Mouse (Mus musculus) gastrocnemius, postnatal 36 days (tissue): ENCODE measurements around the gene Pi4k2a. TPM values are rescaled to one million over a fixed set of nuclear protein-coding genes. Genes with fewer than 3 reads are reported as not detected.
A peak's percentile ranks its signal among the peaks of the same experiment; 100 is the strongest.

Source experiments
- DNase-seq, 2 experiments: peaks; one replicate each; pipeline ENCODE4 v3.0.0; 2022
- intact Hi-C: fragments of 180-260 bp; cut with DNase I; formaldehyde crosslinking; loops from one replicate; pipeline ENCODE4 v1.15.1; 2025
- total RNA-seq, 2 experiments: library from RNA; stranded (reverse); gene quantifications; 2 replicates each; pipeline ENCODE4 v1.2.3; 2021

The Pi4k2a gene
- total RNA-seq, 2 experiments from 2014 or later, result 11.0 to 14.1 TPM

GRCm38 (mm10) chr19:42147769-42148568 is 57.7 kb downstream of the Pi4k2a start:
- DNase-seq, result peak; percentile 51 to 63
- intact Hi-C loops, result loop anchor here (2.0 to 5.0 kb wide), 2 partner anchors 19 to 111 kb away; partner anchors contain the start of gene Ankrd2

- intact Hi-C loops, result loop anchor here (5.0 kb wide), 1 partner anchor 111 kb away; the partner anchor contains the start of gene Ankrd2
- DNase-seq, result no peak
Observed at GRCm38 (mm10) chr19:42148569-42148860, 58.2 kb downstream of the Pi4k2a start.

GRCm38 (mm10) chr19:42151990-42152389 is 61.7 kb downstream of the Pi4k2a start:
- peak; percentile 78 to 88 for DNase-seq
- intact Hi-C loops, result no loop called here

- intact Hi-C loops, result no loop called here
- no peak for DNase-seq
Observed at GRCm38 (mm10) chr19:42157493-42158237, 67.4 kb downstream of the Pi4k2a start.

- DNase-seq, result no peak
- intact Hi-C loops, result no loop called here
Observed at GRCm38 (mm10) chr19:42158246-42159017, 68.2 kb downstream of the Pi4k2a start.

GRCm38 (mm10) chr19:42163764-42164163 is 73.5 kb downstream of the Pi4k2a start, which contains the start of gene Zfyve27:
TSS of gene Zfyve27 (plus strand) at chr19:42163951.
- DNase-seq, result no peak
- intact Hi-C loops, result no loop called here

GRCm38 (mm10) chr19:42164188-42164587 is 73.9 kb downstream of the Pi4k2a start:
- intact Hi-C loops, result no loop called here
- no peak for DNase-seq

GRCm38 (mm10) chr19:42166130-42166529 is 75.9 kb downstream of the Pi4k2a start:
- peak; percentile 86 for DNase-seq
- intact Hi-C loops, result loop anchor here (2.0 kb wide), 1 partner anchor 19 kb away; the partner anchor contains the start of gene Marveld1

- intact Hi-C loops, result loop anchor here (2.0 kb wide), 1 partner anchor 20 kb away; the partner anchor contains the start of gene Marveld1
Observed at GRCm38 (mm10) chr19:42166766-42167165, 76.5 kb downstream of the Pi4k2a start.

GRCm38 (mm10) chr19:42167489-42167888 is 77.2 kb downstream of the Pi4k2a start:
- no peak for DNase-seq
- intact Hi-C loops, result loop anchor here (2.0 kb wide), 1 partner anchor 21 kb away; the partner anchor contains the start of gene Marveld1

More at GRCm38 (mm10) chr19:42166766-42167165, 76.5 kb downstream of the Pi4k2a start:
- DNase-seq, result no peak

- DNase-seq, result no peak
- intact Hi-C loops, result no loop called here
Observed at GRCm38 (mm10) chr19:42169322-42169975, 79.2 kb downstream of the Pi4k2a start.

- peak; percentile 84 to 86 for DNase-seq
- intact Hi-C loops, result no loop called here
Observed at GRCm38 (mm10) chr19:42170025-42170969, 80.0 kb downstream of the Pi4k2a start.

Other genes with a start within 250 kb of the Pi4k2a start
- gene Frat2, start 242.3 kb upstream of the Pi4k2a start, total RNA-seq, result 10 to 100 TPM; 13.9 to 18.5 TPM
- 10 to 100 TPM; 30.0 to 31.6 TPM for gene Rrp12, start 194.3 kb upstream of the Pi4k2a start, total RNA-seq
- gene Pgam1, start 178.5 kb upstream of the Pi4k2a start, total RNA-seq, result 10 to 100 TPM; 14.4 to 18.7 TPM
- 10 to 100 TPM; 13.2 to 15.3 TPM for gene Exosc1, start 157.0 kb upstream of the Pi4k2a start, total RNA-seq
- gene Zdhhc16, start 157.0 kb upstream of the Pi4k2a start, total RNA-seq, result 10 to 100 TPM; 20.7 to 21.3 TPM
- 1 to 10 TPM; 6.6 to 7.7 TPM for gene Mms19, start 109.3 kb upstream of the Pi4k2a start, total RNA-seq
- 10 to 100 TPM; 11.7 to 13.4 TPM for gene Ubtd1, start 108.7 kb upstream of the Pi4k2a start, total RNA-seq
- 100 to 1,000 TPM; 121 to 331 TPM for gene Ankrd2, start 54.5 kb upstream of the Pi4k2a start, total RNA-seq
- gene Hoga1, start 44.9 kb upstream of the Pi4k2a start, total RNA-seq, result 1 to 10 TPM; 2.9 to 3.7 TPM
- under 1 TPM; 0.30 to 0.38 TPM for gene 4933411K16Rik, start 38.2 kb upstream of the Pi4k2a start, total RNA-seq
- gene Morn4, start 4.1 kb upstream of the Pi4k2a start, total RNA-seq, result 1 to 10 TPM; 2.1 to 2.6 TPM
- 10 to 100 TPM in 1 of 2 experiments, 1 to 10 TPM in 1; 7.5 to 10.5 TPM for gene Avpi1, start 38.6 kb downstream of the Pi4k2a start, total RNA-seq
- gene Marveld1, start 56.9 kb downstream of the Pi4k2a start, total RNA-seq, result 1 to 10 TPM; 5.3 to 6.9 TPM
- gene Zfyve27, start 73.5 kb downstream of the Pi4k2a start, total RNA-seq, result 10 to 100 TPM; 11.4 to 12.6 TPM
- gene Sfrp5, start 111.8 kb downstream of the Pi4k2a start, total RNA-seq, result 1 to 10 TPM; 1.9 to 6.3 TPM
- 1 to 10 TPM; 2.0 to 3.2 TPM for gene Golga7b, start 157.1 kb downstream of the Pi4k2a start, total RNA-seq